Mouse (Mus musculus) CH12.LX (cell line): ENCODE measurements at regions not wholly inside any gene's neighbourhood (a gene's known extent, or its start where the extent isn't known, plus 50 kb on each side); places are given as distances from the start of the nearest gene placed in this dataset.

Experiments
- DNase-seq: peaks from one replicate; pipeline ENCODE4 v3.0.0-alpha.2; 2013; ENCODE audit errors: extremely low read depth
- H3K27ac ChIP-seq: 2 replicates; pipeline ENCODE4 v1.5.1; 2012; ENCODE audit warnings: low read depth, mild to moderate bottlenecking, control low read depth, moderate library complexity; ENCODE audit not compliant: insufficient read depth
- H3K27me3 ChIP-seq: replicated peaks from 2 replicates; pipeline ENCODE3; 2012; ENCODE audit warnings: inconsistent platforms
- H3K36me3 ChIP-seq, 2 experiments: replicated peaks in 1 of 2; 2 replicates each; pipeline versions ENCODE3 to v1.6.1; 2012; ENCODE audit warnings: inconsistent platforms in 1 of 2, low read length in 1 of 2, mild to moderate bottlenecking in 1 of 2, mixed read lengths in 1 of 2, moderate library complexity in 1 of 2; ENCODE audit not compliant: control insufficient read depth in 1 of 2, insufficient read depth in 1 of 2
- H3K4me1 ChIP-seq, 2 experiments: 2 replicates each; pipeline ENCODE4 v1.6.1; 2012; ENCODE audit warnings: inconsistent platforms in 1 of 2, moderate library complexity in 1 of 2; ENCODE audit not compliant: insufficient read depth in 2 of 2, control insufficient read depth in 1 of 2
- H3K4me2 ChIP-seq: 2 replicates; pipeline ENCODE4 v1.6.1; 2012; ENCODE audit warnings: low read depth, mild to moderate bottlenecking, control low read depth; ENCODE audit not compliant: poor library complexity, insufficient read depth, severe bottlenecking
- H3K4me3 ChIP-seq, 3 experiments: fragments of 150-350 bp in 1 of 3; sonication (generic) in 1 of 3; replicated peaks in 1 of 3; 2 replicates each; pipeline versions ENCODE3 to v1.5.1; 2011 to 2012; ENCODE audit warnings: low read depth in 2 of 3, low read length in 2 of 3, mild to moderate bottlenecking in 2 of 3, moderate library complexity in 2 of 3, control low read depth in 1 of 3, improper control_type of control experiment in 1 of 3, inconsistent platforms in 1 of 3, mixed read lengths in 1 of 3; ENCODE audit not compliant: poor library complexity in 1 of 3
- H3K79me2 ChIP-seq: replicated peaks from 2 replicates; pipeline ENCODE4 v1.6.1; 2012; ENCODE audit warnings: mild to moderate bottlenecking, moderate library complexity; ENCODE audit not compliant: control insufficient read depth, poor library complexity, insufficient read depth, severe bottlenecking; ENCODE audit errors: extremely low read depth
- H3K9ac ChIP-seq: 2 replicates; pipeline ENCODE4 v1.6.1; 2012; ENCODE audit warnings: low read depth, mild to moderate bottlenecking, control low read depth, moderate library complexity; ENCODE audit not compliant: insufficient read depth
- H3K9me3 ChIP-seq: replicated peaks from 2 replicates; pipeline ENCODE3; 2012; ENCODE audit warnings: low read length, inconsistent platforms, mixed read lengths
- BHLHE40 ChIP-seq: IDR thresholded peaks from 2 replicates; pipeline ENCODE4 v1.6.1; 2011; ENCODE audit warnings: mild to moderate bottlenecking, low read depth, low read length, improper control_type of control experiment
- CHD1 ChIP-seq: IDR thresholded peaks from 2 replicates; pipeline ENCODE4 v1.6.1; 2012; ENCODE audit warnings: low read depth, low read length, improper control_type of control experiment, inconsistent platforms
- E2F4 ChIP-seq: IDR thresholded peaks from 2 replicates; pipeline ENCODE4 v1.6.1; 2011; ENCODE audit warnings: low read depth, low read length, improper control_type of control experiment; ENCODE audit not compliant: insufficient replicate concordance
- EP300 ChIP-seq: IDR thresholded peaks from 2 replicates; pipeline ENCODE4 v1.6.1; 2011; ENCODE audit warnings: low read length, improper control_type of control experiment
- ETS1 ChIP-seq: conservative IDR thresholded peaks from 2 replicates; pipeline ENCODE4 v1.6.1; 2012; ENCODE audit warnings: low read depth, mild to moderate bottlenecking, inconsistent platforms, low read length, improper control_type of control experiment, moderate library complexity
- IRF4 ChIP-seq: IDR thresholded peaks from 2 replicates; pipeline ENCODE4 v1.6.1; 2014; ENCODE audit warnings: low read depth, mild to moderate bottlenecking, inconsistent platforms, low read length, improper control_type of control experiment
- JUN ChIP-seq: IDR thresholded peaks from 2 replicates; pipeline ENCODE4 v1.6.1; 2011; ENCODE audit warnings: low read depth, mild to moderate bottlenecking, low read length, improper control_type of control experiment, moderate library complexity; ENCODE audit not compliant: insufficient read depth
- KAT2A ChIP-seq: IDR thresholded peaks from 2 replicates; pipeline ENCODE4 v1.6.1; 2012; ENCODE audit warnings: low read length, improper control_type of control experiment, inconsistent platforms; ENCODE audit not compliant: insufficient replicate concordance
- MAFK ChIP-seq: IDR thresholded peaks from 2 replicates; pipeline ENCODE4 v1.6.1; 2011; ENCODE audit warnings: low read length, improper control_type of control experiment; ENCODE audit not compliant: insufficient replicate concordance
- MAX ChIP-seq: IDR thresholded peaks from 2 replicates; pipeline ENCODE4 v1.6.1; 2011; ENCODE audit warnings: low read length, improper control_type of control experiment
- MAZ ChIP-seq: IDR thresholded peaks from 2 replicates; pipeline ENCODE4 v1.6.1; 2012; ENCODE audit warnings: low read depth, mild to moderate bottlenecking, inconsistent platforms, low read length, improper control_type of control experiment, moderate library complexity
- MEF2A ChIP-seq: IDR thresholded peaks from 2 replicates; pipeline ENCODE4 v1.6.1; 2014; ENCODE audit warnings: low read depth, mild to moderate bottlenecking, inconsistent platforms, low read length, improper control_type of control experiment, borderline replicate concordance
- MXI1 ChIP-seq: IDR thresholded peaks from 2 replicates; pipeline ENCODE4 v1.6.1; 2011; ENCODE audit warnings: mild to moderate bottlenecking, low read depth, low read length, improper control_type of control experiment
- PAX5 ChIP-seq: IDR thresholded peaks from 2 replicates; pipeline ENCODE4 v1.6.1; 2012; ENCODE audit warnings: low read length, inconsistent platforms, mixed read lengths
- POLR2A ChIP-seq: IDR thresholded peaks from 2 replicates; pipeline ENCODE4 v1.6.1; 2011; ENCODE audit warnings: low read depth, mild to moderate bottlenecking, improper control_type of control experiment, low read length
- POLR2AphosphoS2 ChIP-seq: IDR thresholded peaks from 2 replicates; pipeline ENCODE4 v1.6.1; 2011; ENCODE audit warnings: low read depth, low read length, improper control_type of control experiment
- RCOR1 ChIP-seq: conservative IDR thresholded peaks from 2 replicates; pipeline ENCODE4 v1.6.1; 2012; ENCODE audit warnings: low read depth, mild to moderate bottlenecking, inconsistent platforms, low read length, improper control_type of control experiment
- SMC3 ChIP-seq: IDR thresholded peaks from 2 replicates; pipeline ENCODE4 v1.6.1; 2011; ENCODE audit warnings: low read depth, low read length, improper control_type of control experiment
- USF1 ChIP-seq: IDR thresholded peaks from 2 replicates; pipeline ENCODE4 v1.6.1; 2014; ENCODE audit warnings: low read depth, mild to moderate bottlenecking, inconsistent platforms, low read length, improper control_type of control experiment
- USF2 ChIP-seq: conservative IDR thresholded peaks from 2 replicates; pipeline ENCODE4 v1.6.1; 2011; ENCODE audit warnings: low read depth, low read length, improper control_type of control experiment
- ZC3H11A ChIP-seq: IDR thresholded peaks from 2 replicates; pipeline ENCODE4 v1.6.1; 2012; ENCODE audit warnings: low read depth, mild to moderate bottlenecking, inconsistent platforms, low read length, improper control_type of control experiment
- ZMIZ1 ChIP-seq: IDR thresholded peaks from 2 replicates; pipeline ENCODE4 v1.6.1; 2012; ENCODE audit warnings: low read depth, mild to moderate bottlenecking, inconsistent platforms, low read length, improper control_type of control experiment
- dilution Hi-C: fragments of 300-500 bp; cut with MboI; formaldehyde crosslinking; loops from 2 replicates; pipeline ENCODE4 v1.14.3; 2020; ENCODE audit warnings: low sequenced_read_pairs; ENCODE audit not compliant: extremely low pct_unique_long_range_greater_than_20kb, extremely low pct_ligation_motif_present
- in situ Hi-C: fragments of 300-500 bp; cut with MboI; formaldehyde crosslinking; loops from 3 replicates; pipeline ENCODE4 v1.14.3; 2019; ENCODE audit warnings: low sequenced_read_pairs, low pct_ligation_motif_present, low pct_unique_long_range_greater_than_20kb, mixed read lengths

GRCm38 (mm10) chr12:10008473-10008872, 361.3 kb upstream of the Nt5c1b start:
- no peaks in the 10 kb centered on the region for H3K27me3 ChIP-seq
- no peak overlapping the region for H3K4me2 ChIP-seq
- dilution Hi-C loops, result no loop called here
- no peak for TF ChIP-seq KAT2A
- TF ChIP-seq MEF2A, result no peak
- TF ChIP-seq RCOR1, result no peak
- TF ChIP-seq SMC3, result no peak
- no peak for TF ChIP-seq ZC3H11A
- TF ChIP-seq MAX, result no peak
- no peak for TF ChIP-seq MXI1
- TF ChIP-seq ZMIZ1, result no peak
- no peak for TF ChIP-seq ETS1
- TF ChIP-seq CHD1, result no peak
- TF ChIP-seq E2F4, result no peak
- no peak for TF ChIP-seq POLR2A
- TF ChIP-seq BHLHE40, result no peak
- TF ChIP-seq, all 38 proteins: peak for 0
- no peaks in the 10 kb centered on the region; a peak in 1 of 4 replicates for H3K4me1 ChIP-seq
- H3K27ac ChIP-seq, result no peak overlapping the region
- no peak overlapping the region for H3K4me3 ChIP-seq
- H3K9ac ChIP-seq, result no peak overlapping the region
- no peaks in the 10 kb centered on the region for H3K36me3 ChIP-seq
- H3K79me2 ChIP-seq, result no peaks in the 10 kb centered on the region
- in situ Hi-C loops, result no loop called here
- H3K9me3 ChIP-seq, result no peaks in the 10 kb centered on the region
- DNase-seq, result no peak

GRCm38 (mm10) chr12:10016710-10017581, 352.8 kb upstream of the Nt5c1b start:
- Histone ChIP-seq H3K9ac (no peak overlapping the region), H3K36me3 (no peaks in the 10 kb centered on the region), H3K4me1 (no peaks in the 10 kb centered on the region), H3K9me3 (no peaks in the 10 kb centered on the region), H3K4me3 (no peak overlapping the region), H3K27me3 (no peaks in the 10 kb centered on the region), H3K4me2 (no peak overlapping the region), H3K79me2 (no peaks in the 10 kb centered on the region), H3K27ac (no peak overlapping the region)
- in situ Hi-C loops (no loop called here), dilution Hi-C loops (no loop called here)
- DNase-seq, result no peak
- TF ChIP-seq RCOR1 (no peak), POLR2AphosphoS2 (no peak), ETS1 (no peak), BHLHE40 (no peak), MAZ (no peak), MAFK (no peak), JUN (no peak), IRF4 (no peak), PAX5 (no peak), USF1 (no peak), EP300 (no peak), USF2 (no peak)
